Comparison of ENCODE assay signal across 18 mouse cellular contexts in the genomic region with DNA sequence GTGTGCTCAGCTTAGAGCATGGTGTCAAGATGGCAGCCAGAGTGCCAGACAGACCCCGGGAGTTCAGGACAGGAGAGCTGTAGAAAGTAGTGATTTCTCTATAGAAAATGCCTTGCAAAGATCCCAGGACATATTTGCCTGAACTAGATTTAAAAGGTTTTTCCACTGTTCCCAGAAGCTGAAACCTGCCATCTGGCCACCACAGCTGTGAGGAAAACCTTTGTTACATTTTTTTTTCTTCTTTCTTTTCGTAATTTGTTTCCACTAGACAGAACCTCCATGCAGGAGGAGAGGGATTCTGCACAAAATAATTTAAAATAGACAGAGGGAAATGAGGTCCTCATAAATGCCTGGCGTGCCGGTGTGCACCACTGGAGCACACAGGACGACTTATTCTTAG.
DNase-seq lines count a peak whose midpoint lies in the region; ATAC-seq and TF ChIP-seq lines count a peak whose summit lies in the region.
"Had no signal": no experiment of that assay in that cellular context is flagged by ENCODE, and none has a peak within 500 bp of the region (broad histone marks: within the 10 kb centered on the region; RNA-seq: fewer than 3 reads in every experiment).

No protein-coding gene starts in this region.

- H3K36me3 ChIP-seq in intestine, embryonic 14.5 days (ENCODE audit: control insufficient read depth, insufficient read depth, low read length), result no peaks in the 10 kb centered on the region
- no peaks in the 10 kb centered on the region for H3K36me3 ChIP-seq in intestine, embryonic 15.5 days
- H3K36me3 ChIP-seq in midbrain, embryonic 12.5 days, result no peaks in the 10 kb centered on the region
- H3K36me3 ChIP-seq in midbrain, postnatal 0 days (ENCODE audit: insufficient read depth, low read length), result no peaks in the 10 kb centered on the region
- H3K36me3 ChIP-seq: heart, embryonic 15.5 days; midbrain, embryonic 13.5 days had no signal

- no peak for ATAC-seq in intestine, embryonic 14.5 days (replicated peaks; ENCODE audit: low FRiP score, low TSS enrichment, low read depth)
- no peak for ATAC-seq in intestine, embryonic 15.5 days
- no peak for ATAC-seq in midbrain, embryonic 12.5 days (ENCODE audit: low FRiP score, low read depth)
- ATAC-seq in midbrain, postnatal 0 days (ENCODE audit: low FRiP score), result no peak
- ATAC-seq: hindbrain, postnatal 0 days; lung, postnatal 0 days; midbrain, embryonic 13.5 days had no signal

- 45% methylated on average over 5 of the region's 5 CpGs for WGBS in intestine, embryonic 14.5 days
- 51% methylated on average over 5 of the region's 5 CpGs for WGBS in intestine, embryonic 15.5 days
- WGBS in midbrain, embryonic 12.5 days, result 67% methylated on average over 5 of the region's 5 CpGs
- WGBS in midbrain, postnatal 0 days, result 67% methylated on average over 5 of the region's 5 CpGs

- no peaks in the 10 kb centered on the region for H3K27me3 ChIP-seq in intestine, embryonic 14.5 days (replicated peaks; ENCODE audit: control insufficient read depth, insufficient read depth, low read length)
- no peaks in the 10 kb centered on the region for H3K27me3 ChIP-seq in intestine, embryonic 15.5 days (replicated peaks)
- H3K27me3 ChIP-seq in midbrain, embryonic 12.5 days, result no peaks in the 10 kb centered on the region
- no peaks in the 10 kb centered on the region for H3K27me3 ChIP-seq in midbrain, postnatal 0 days (ENCODE audit: insufficient read depth, low read length)
- H3K27me3 ChIP-seq: heart, embryonic 15.5 days; midbrain, embryonic 13.5 days had no signal

- no peak for TF ChIP-seq CTCF in midbrain, postnatal 0 days (IDR thresholded peaks at IDR 0.05)

- H3K27ac ChIP-seq in intestine, embryonic 14.5 days (ENCODE audit: low read depth), result peak overlapping the region; percentile 6; the same call in 1 of the 2 replicates
- no peak overlapping the region for H3K27ac ChIP-seq in intestine, embryonic 15.5 days
- H3K27ac ChIP-seq in midbrain, embryonic 12.5 days (replicated peaks), result 0 out of 2 replicates have a peak overlapping the region, but pooled peaks have one; percentile 10
- H3K27ac ChIP-seq in midbrain, postnatal 0 days (ENCODE audit: low read depth, low read length), result no peak overlapping the region
- H3K27ac ChIP-seq: heart, embryonic 15.5 days; hindbrain, postnatal 0 days; kidney, postnatal 0 days; midbrain, embryonic 13.5 days had no signal

- DNase-seq in intestine, embryonic 14.5 days (ENCODE audit: low spot score), result no peak
- no peak for DNase-seq in midbrain, postnatal 0 days (ENCODE audit: low spot score)
- DNase-seq in layer of hippocampus, adult 8-10 months (ENCODE audit: low spot score in 2 of 2), result peak; percentile 13 to 43
- DNase-seq in right cerebral cortex, postnatal 25 days, result peak; percentile 20
- DNase-seq in gastrocnemius, postnatal 4 days (ENCODE audit: low spot score in 2 of 2), result no peak
- DNase-seq: adrenal gland, postnatal 36 days; cerebellum, adult 2 months; cerebellum, postnatal 36 days; kidney, adult 18-20 months; liver; thymus, postnatal 25 days had no signal

- no peaks in the 10 kb centered on the region; the same call in 1 of the 2 replicates for H3K4me1 ChIP-seq in intestine, embryonic 14.5 days (replicated peaks; ENCODE audit: control insufficient read depth, insufficient read depth, low read length)
- H3K4me1 ChIP-seq in intestine, embryonic 15.5 days (replicated peaks), result no peaks in the 10 kb centered on the region
- peaks cover 6% of the 10 kb centered on the region; the same call in 1 of the 2 replicates for H3K4me1 ChIP-seq in midbrain, embryonic 12.5 days
- no peaks in the 10 kb centered on the region for H3K4me1 ChIP-seq in midbrain, postnatal 0 days (ENCODE audit: insufficient read depth, low read length)
- H3K4me1 ChIP-seq: heart, embryonic 15.5 days; midbrain, embryonic 13.5 days had no signal

- no peak overlapping the region for H3K4me2 ChIP-seq in intestine, embryonic 14.5 days (ENCODE audit: low read length)
- no peak overlapping the region for H3K4me2 ChIP-seq in intestine, embryonic 15.5 days (replicated peaks)
- no peak overlapping the region for H3K4me2 ChIP-seq in midbrain, embryonic 12.5 days (replicated peaks)
- H3K4me2 ChIP-seq in midbrain, postnatal 0 days (ENCODE audit: low read depth, low read length, poor library complexity, severe bottlenecking), result no peak overlapping the region
- H3K4me2 ChIP-seq: heart, embryonic 15.5 days; midbrain, embryonic 13.5 days had no signal

- no peak overlapping the region for H3K9ac ChIP-seq in intestine, embryonic 14.5 days (ENCODE audit: low read length)
- no peak overlapping the region for H3K9ac ChIP-seq in intestine, embryonic 15.5 days
- H3K9ac ChIP-seq in midbrain, embryonic 12.5 days (replicated peaks), result no peak overlapping the region
- H3K9ac ChIP-seq in midbrain, postnatal 0 days (replicated peaks; ENCODE audit: low read length, poor library complexity, severe bottlenecking), result no peak overlapping the region
- H3K9ac ChIP-seq: heart, embryonic 15.5 days; midbrain, embryonic 13.5 days had no signal

- no peak overlapping the region for H3K4me3 ChIP-seq in intestine, embryonic 14.5 days (ENCODE audit: low read depth, low read length)
- no peak overlapping the region for H3K4me3 ChIP-seq in intestine, embryonic 15.5 days (replicated peaks)
- no peak overlapping the region for H3K4me3 ChIP-seq in midbrain, embryonic 12.5 days
- H3K4me3 ChIP-seq in midbrain, postnatal 0 days (ENCODE audit: low read depth, low read length), result no peak overlapping the region
- H3K4me3 ChIP-seq: heart, embryonic 15.5 days; midbrain, embryonic 13.5 days had no signal

- peaks cover 11% of the 10 kb centered on the region for H3K9me3 ChIP-seq in intestine, embryonic 14.5 days (ENCODE audit: control insufficient read depth, low read length)
- no peaks in the 10 kb centered on the region for H3K9me3 ChIP-seq in intestine, embryonic 15.5 days
- peaks cover 7% of the 10 kb centered on the region for H3K9me3 ChIP-seq in midbrain, embryonic 12.5 days
- peaks cover 5% of the 10 kb centered on the region; the same call in 1 of the 2 replicates for H3K9me3 ChIP-seq in midbrain, postnatal 0 days (ENCODE audit: low read length)

Comparison
In these comparisons a context has a peak if more than half of its experiments do, and no peak if none do; other contexts are left out.
1. H3K27ac ChIP-seq: peak in intestine, embryonic 14.5 days (single experiment) and midbrain, embryonic 12.5 days (single experiment); none in intestine, embryonic 15.5 days (single experiment) and midbrain, postnatal 0 days (single experiment).
2. DNase-seq: peak in layer of hippocampus, adult 8-10 months (2 of 2) and right cerebral cortex, postnatal 25 days (single experiment); none in intestine, embryonic 14.5 days (single experiment), midbrain, postnatal 0 days (single experiment) and gastrocnemius, postnatal 4 days (0 of 2).